Mouse (Mus musculus): ENCODE results near the gene Kdm8. TPM values are rescaled to one million over a fixed set of nuclear protein-coding genes. Genes with fewer than 3 reads are reported as not detected.
A peak's percentile ranks its signal among the peaks of the same experiment; 100 is the strongest.
"Not testable (repeated sequence)": the region's sequence is repeated elsewhere in the genome, so short reads cannot be mapped to it uniquely, and the experiment has no call there.

Kdm8 gene
- 4.0 and 4.6 TPM in 2 replicates for polyA plus RNA-seq (2012; rRNA removed)

DNA sequence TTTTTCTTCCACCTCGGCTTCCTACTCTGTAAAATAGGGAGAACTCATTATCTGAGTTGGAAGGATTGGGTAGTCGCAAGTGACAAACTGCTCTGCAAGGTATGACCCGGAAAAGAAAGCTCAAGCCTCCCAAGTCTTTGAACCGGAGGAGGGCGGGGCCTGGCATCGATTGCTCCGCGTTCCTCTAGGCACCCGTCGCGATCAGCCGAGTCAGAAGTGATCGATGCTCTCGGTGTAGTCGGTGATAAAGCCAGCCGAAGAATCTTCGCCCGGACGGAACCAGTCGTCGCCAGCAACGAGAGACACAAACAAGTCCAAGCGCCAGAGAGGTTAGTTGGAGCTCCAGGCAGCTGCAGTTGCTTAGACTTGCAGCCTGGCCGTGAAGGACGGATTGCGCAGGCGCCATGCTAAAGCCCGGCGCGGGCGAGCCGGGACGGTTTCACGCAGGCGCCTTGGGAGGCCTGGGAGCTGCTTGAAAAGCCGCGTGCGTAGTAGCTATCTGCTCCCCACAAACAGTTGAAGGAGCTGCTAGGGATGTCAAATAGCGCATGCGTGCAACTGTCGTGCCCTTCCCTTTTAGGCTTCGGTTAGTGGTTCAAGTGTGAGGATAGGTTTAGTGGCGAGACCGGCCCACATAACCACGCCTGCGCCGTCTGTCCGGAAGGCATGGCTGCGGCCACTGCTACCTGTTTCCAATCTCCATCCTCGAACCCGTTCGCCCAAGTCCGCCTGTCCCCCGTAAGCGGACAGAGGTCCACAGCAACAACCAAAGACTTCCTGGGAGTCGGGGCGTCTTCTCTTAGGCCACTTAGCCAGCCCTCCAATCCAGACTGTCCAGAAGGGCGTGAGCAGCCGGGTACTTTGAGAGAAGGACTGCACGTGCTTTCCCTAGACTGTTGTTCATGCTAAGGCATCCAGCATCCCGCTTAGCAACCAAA lies at the start of gene Kdm8:
TSS of gene Kdm8 (plus strand) at position 213 of the 938 bp plus-strand sequence.
- peak; percentile 91 for DNase-seq (ENCODE audit: low read depth, low spot score)

DNA sequence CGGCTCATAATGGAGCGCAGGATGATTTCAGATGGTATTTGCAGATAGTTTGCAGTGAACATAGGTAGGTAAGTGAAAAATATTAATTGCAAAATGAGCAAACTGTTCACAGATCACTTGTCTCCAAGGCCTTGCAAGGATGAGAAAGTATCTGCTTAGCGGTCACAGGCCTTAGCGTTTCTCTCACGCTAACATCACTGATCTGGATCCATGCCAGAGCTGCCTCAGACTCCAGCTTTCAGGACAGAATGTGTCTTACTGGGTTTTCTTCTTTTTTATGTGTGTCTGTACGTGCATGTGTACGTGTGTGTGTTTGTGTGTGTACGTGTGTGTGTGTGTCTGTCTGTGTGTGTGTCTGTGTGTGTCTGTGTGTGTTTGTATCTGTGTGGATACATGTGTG lies 46.4 kb upstream of the Kdm8 start:
- WGBS: 72% methylated on average over 8 of the region's 8 CpGs
- no peak for DNase-seq (ENCODE audit: low read depth, low spot score)

More for the DNA sequence above, at the start of gene Kdm8:
- 3% methylated on average over 61 of the region's 61 CpGs for WGBS

GRCm38 (mm10) chr7:125398687-125399086 lies 45.8 kb upstream of the Kdm8 start:
- no peak for DNase-seq (ENCODE audit: low read depth, low spot score)
- 39% methylated on average over 6 of the region's 6 CpGs for WGBS

DNA sequence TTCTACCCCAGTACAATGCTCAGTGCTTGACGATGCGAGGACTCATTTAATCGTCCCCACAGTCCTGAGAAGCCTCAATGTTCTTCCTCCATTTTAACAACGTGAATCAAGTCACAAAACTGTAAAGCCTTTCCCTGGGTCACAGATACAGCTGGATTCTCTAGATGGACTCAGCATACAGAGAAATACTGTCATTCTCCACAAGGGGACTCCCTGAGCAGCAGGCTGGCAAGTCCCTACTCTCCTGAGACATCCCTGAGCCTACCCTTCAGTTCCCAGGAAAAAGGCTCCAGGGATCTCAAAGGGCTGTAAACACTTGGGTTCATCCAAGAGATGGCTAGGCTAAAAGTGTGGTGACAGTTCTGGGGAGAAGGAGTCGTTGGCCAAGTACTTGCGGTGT lies 37.3 kb upstream of the Kdm8 start:
- no peak for DNase-seq (ENCODE audit: low read depth, low spot score)
- WGBS: 76% methylated on average over 6 of the region's 6 CpGs

DNA sequence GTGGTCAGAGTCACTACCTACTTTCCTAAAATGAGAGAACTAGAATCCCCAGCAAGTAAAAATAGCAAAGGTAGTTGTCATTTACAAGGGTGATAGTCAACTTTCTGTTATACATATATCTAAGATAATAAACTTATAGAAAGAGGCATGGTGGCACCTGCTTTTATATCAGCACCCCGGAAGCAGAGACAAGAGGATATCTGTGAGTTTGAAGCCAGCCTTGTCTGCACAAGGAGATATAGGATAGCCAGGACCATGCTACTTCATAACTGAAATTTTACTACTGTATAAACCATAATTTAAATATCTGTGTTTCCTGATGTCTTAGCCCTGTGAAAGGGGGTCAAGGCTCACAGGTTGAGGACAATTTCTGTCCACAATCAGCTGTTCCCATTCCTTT lies 29.4 kb upstream of the Kdm8 start:
- 88% methylated on average over 1 of the region's 1 CpGs for WGBS
- DNase-seq (ENCODE audit: low read depth, low spot score): no peak

DNA sequence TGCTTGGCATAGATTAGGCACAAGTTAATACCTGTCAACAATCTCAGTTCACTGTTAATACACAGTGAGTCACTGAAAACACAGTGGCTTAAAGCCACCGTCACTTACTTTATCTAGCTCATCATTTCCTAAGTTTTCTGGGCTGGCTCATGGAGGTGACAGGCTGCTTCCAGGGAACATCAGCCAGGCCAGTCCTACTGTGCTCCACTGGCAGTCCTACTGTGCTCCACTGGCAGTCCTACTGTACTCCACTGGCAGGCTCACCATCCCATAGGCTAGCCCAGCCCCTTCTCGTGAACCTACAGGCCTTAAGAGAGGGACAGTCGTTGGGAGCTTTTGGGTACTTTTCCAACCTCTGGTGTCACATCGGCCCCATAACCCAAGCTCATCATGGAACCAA lies 28.7 kb upstream of the Kdm8 start:
- WGBS: 74% methylated on average over 4 of the region's 4 CpGs

DNA sequence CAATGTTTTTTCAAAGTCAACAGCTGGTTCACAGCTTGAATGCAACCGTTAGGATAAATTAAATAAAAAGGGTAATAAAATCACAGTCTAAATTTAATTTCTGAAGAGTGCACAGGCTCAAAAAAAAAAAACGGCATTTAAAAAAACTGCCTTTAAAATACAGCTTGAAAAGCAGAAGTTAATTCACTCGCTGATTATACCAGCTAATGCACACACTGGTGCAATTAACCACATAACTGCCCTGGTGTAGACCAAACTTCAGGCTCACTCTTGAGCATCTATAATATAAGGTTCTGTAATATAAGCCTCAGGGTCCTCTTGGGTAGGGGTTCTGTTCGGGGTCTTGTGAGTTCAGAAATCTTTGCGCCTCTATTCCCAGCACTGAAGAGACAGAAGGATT lies 27.7 kb upstream of the Kdm8 start:
- WGBS: 55% methylated on average over 5 of the region's 5 CpGs

More for the DNA sequence above, 28.7 kb upstream of the Kdm8 start:
- DNase-seq (ENCODE audit: low read depth, low spot score): no peak

GRCm38 (mm10) chr7:125418413-125418812 lies 26.1 kb upstream of the Kdm8 start:
- WGBS: 18% methylated on average over 3 of the region's 3 CpGs
- no peak for DNase-seq (ENCODE audit: low read depth, low spot score)

More for the DNA sequence above, 27.7 kb upstream of the Kdm8 start:
- DNase-seq (ENCODE audit: low read depth, low spot score): no peak

GRCm38 (mm10) chr7:125420190-125420589 lies 24.3 kb upstream of the Kdm8 start:
- 67% methylated on average over 2 of the region's 2 CpGs for WGBS
- DNase-seq (ENCODE audit: low read depth, low spot score): no peak

GRCm38 (mm10) chr7:125421911-125422310 lies 22.6 kb upstream of the Kdm8 start:
- no peak for DNase-seq (ENCODE audit: low read depth, low spot score)
- 55% methylated on average over 2 of the region's 2 CpGs for WGBS

- no peak for DNase-seq (ENCODE audit: low read depth, low spot score)
- 51% methylated on average over 3 of the region's 3 CpGs for WGBS
These were observed 21.4 kb upstream of the Kdm8 start for GRCm38 (mm10) chr7:125423056-125423455.

GRCm38 (mm10) chr7:125427492-125428090 lies 16.9 kb upstream of the Kdm8 start:
- no peak for DNase-seq (ENCODE audit: low read depth, low spot score)
- 70% methylated on average over 12 of the region's 12 CpGs for WGBS

- WGBS: 45% methylated on average over 7 of the region's 7 CpGs
- DNase-seq (ENCODE audit: low read depth, low spot score): no peak
These were observed 16.1 kb upstream of the Kdm8 start for GRCm38 (mm10) chr7:125428381-125428780.

DNA sequence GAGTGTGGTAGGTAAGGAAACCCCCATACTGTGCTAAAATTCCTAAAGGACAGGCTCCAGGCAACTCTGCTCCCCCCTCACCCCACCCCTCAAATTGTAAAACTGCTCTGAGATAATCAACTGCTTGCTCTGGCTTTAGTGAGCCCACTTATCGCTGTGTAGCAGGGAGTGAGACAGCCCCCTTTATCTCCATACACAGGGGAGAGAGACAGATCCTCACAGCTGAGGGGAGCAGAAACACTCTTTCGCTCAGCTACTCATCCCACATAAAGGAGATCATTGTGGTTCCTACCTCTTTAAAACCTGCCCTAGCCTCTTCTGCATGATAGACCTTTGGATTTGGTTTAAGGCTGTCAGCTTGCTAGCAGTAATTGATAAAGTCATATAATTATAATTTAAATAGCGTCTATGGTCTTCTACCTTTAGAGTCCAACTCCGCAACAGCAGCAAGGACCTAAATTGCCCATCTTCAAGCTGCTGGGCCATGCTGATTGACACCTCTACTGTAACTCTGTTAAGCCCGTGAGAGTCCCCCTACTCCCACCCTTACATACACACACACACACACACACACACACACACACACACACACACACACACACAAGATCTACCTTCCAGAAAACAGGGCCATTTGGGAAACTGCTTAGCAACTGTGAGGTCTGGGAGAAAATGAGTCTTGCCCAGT lies 15.5 kb upstream of the Kdm8 start:
- DNase-seq (ENCODE audit: low read depth, low spot score): not testable (repeated sequence)
- WGBS: 81% methylated on average over 5 of the region's 5 CpGs

DNA sequence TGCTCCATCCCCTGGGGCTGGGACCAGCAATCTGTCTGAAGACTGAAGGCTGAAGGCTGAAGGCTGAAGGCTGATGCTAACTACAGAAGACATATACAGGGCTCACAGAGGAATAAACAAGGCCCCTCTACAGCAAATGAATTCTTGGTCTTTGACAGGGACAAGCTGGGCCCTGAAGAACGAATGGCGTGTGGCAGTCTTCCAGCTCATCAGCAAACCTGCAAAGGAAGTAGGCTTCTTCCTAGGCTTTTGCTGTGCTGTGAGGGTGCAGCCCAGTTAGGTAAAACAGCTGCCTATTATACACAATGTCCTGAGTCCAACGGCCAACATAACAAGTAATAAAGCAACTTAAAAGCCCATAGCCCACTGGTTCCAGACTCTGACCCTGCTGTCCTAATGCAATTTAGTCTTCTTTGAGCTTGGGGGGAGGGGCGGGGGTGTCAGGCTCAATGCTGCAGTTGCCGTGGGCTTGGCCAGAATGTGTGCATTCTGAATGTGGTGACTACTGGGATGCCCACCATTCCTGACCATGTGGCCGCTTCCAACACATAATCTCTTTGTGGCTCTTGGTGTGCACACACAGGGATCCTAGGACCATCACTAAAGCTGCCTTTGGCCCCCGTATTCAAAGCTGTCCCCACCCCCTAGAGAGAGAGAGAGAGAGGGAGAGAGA lies 14.2 kb upstream of the Kdm8 start:
- no peak for DNase-seq (ENCODE audit: low read depth, low spot score)
- WGBS: 43% methylated on average over 7 of the region's 7 CpGs

- 25% methylated on average over 3 of the region's 3 CpGs for WGBS
- DNase-seq (ENCODE audit: low read depth, low spot score): no peak
These were observed 10.6 kb upstream of the Kdm8 start for GRCm38 (mm10) chr7:125433874-125434273.

GRCm38 (mm10) chr7:125434666-125435290 lies 9.7 kb upstream of the Kdm8 start:
- 49% methylated on average over 8 of the region's 8 CpGs for WGBS

DNA sequence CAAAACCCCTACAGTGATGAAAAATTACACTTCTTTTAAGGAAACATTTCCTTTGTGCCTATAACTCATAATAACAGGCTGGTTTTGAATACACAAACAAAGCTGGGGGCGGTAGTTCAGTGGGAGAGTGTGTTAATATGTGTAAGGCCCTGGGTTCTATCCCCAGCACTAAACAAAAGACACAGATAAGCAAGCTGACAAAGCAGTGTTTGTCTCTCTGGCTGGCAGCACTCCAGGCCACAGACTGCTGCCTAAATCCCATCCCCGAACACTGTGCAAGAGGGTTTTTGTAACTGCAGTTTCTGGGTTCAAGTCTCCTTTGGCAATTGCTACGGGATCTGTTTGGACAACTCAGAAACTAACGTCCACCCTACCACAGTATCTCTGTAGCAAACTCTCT lies 2.2 kb upstream of the Kdm8 start:
- DNase-seq (ENCODE audit: low read depth, low spot score): no peak
- 63% methylated on average over 4 of the region's 4 CpGs for WGBS

More at GRCm38 (mm10) chr7:125434666-125435290, 9.7 kb upstream of the Kdm8 start:
- DNase-seq (ENCODE audit: low read depth, low spot score): no peak

GRCm38 (mm10) chr7:125444076-125444463 lies 406 bp upstream of the Kdm8 start:
- WGBS: 9% methylated on average over 10 of the region's 10 CpGs

More at GRCm38 (mm10) chr7:125444076-125444463, 406 bp upstream of the Kdm8 start:
- no peak for DNase-seq (ENCODE audit: low read depth, low spot score)

Data from large intestine, adult 2 months (tissue).